Mouse (Mus musculus) right cerebral cortex, postnatal 10 days (tissue): Measurements from ENCODE around the gene Far2.
"Not testable (repeated sequence)": the region's sequence is repeated elsewhere in the genome, so short reads cannot be mapped to it uniquely, and the experiment has no call there.

Experiments used
- DNase-seq, 2 experiments: peaks; one replicate each; pipeline ENCODE4 v3.0.0; 2021; ENCODE audit warnings: low spot score in 2 of 2

Gene Far2

DNA sequence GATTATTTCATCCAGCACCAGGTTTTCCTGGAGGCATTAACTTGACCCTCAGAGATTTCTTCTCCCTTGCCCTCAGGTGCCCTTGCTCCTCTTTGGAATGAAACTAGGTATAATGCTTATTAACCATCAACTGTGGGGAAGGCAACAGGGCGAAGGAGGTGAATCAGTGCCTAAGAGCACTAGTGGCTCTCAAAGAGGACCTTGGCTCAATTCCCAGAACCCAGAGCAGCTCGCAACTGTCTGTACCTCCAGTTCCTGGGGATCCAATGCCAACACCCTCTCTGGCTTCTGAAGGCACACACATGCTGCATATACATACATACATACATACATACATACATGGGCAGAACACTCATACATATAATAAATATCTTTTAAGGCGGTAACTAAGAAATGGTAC lies 69.8 kb downstream of the Far2 start:
- DNase-seq: no peak

DNA sequence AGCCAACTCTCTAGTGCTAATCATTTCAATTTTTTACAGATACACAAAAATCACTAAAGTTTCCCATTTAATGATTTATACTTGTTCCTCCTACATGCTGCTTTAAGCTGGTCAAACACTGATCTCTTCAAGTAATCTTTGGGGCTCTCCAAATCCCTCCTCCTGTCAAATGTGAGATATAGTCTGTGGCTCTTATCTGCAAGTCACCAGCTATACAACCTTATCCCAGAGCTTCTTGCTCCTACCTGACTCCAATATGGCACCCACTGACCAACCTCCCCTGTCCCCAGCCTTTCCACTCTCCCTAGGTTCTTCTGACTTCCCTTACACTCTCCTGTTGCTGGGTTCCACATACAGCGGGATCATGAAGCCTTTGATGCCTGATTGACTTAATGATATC lies 70.6 kb downstream of the Far2 start:
- DNase-seq: no peak

DNA sequence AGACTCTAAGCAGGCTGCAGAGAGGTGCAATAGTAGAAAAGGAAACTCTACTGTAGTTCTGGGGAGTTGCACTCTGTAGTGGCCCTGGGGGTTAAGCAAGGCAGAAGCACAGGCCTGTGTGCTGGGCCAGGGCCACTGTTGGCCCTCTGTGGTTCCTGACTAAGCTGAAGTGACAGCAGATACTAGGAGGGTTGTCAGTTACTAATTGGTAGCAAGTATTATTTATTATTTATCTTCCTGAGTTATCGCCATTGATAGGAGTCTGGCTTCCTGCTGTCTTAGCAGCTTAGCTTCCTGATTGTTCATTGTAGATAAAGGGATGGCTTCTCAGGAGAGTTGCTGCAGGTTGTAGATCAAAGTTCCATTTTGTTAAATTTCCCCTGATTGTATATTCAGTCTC lies 73.6 kb downstream of the Far2 start:
- DNase-seq: no peak

DNA sequence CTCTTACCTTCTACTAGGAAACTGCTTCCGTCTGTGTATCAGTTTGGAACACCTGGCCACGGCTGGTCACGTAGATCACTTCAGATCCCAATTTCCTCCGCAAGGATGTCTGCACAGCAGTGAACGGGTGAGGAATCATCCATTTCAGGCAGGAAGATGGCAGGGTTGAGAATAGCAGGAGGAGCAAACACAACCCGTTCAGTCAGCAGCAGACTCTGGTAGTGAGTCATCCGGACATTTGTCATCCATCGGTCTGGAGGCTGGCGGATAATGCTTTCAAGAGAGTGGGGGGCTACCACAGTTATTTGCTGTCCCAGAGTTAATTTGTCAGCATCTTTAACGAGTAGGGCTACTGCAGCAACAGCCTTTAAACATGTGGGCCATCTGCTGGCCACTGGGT lies 79.8 kb downstream of the Far2 start:
- DNase-seq: not testable (repeated sequence)

DNA sequence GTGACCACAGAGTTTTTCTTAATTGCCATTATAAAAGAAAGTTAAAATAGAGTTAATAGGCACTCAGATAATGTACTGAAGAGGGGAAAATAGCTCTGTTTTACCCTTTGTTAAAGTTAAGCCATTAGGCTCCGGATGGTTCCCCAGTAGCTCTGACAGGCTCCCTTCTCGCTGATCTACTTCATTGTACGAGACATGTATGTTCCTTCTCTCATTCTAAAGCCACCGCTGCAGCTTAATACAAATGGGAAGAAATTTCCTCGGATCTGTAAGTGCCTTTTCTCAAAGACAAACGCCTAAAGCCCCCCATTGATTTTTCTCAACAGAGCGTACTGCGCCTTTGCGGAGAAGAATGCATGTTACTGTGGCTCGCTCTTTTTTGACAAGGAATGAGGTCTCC lies 85.3 kb downstream of the Far2 start:
- DNase-seq: no peak

DNA sequence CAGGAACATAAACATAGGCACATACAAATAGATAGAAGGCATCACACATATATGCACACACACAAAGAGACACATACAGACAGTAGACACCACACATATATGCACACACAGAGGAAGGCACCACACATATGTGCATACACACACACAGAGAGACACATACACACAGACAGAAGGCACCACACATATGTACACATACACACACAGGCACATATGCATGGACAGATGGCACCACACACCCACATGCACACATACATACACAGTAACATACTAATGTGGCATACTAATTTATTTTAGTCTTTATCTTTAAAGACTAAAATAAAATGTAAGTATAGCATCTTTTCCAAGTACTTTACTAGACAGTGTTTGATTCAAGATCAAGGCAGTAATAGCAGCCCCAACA lies 86.5 kb downstream of the Far2 start:
- no peak for DNase-seq

DNA sequence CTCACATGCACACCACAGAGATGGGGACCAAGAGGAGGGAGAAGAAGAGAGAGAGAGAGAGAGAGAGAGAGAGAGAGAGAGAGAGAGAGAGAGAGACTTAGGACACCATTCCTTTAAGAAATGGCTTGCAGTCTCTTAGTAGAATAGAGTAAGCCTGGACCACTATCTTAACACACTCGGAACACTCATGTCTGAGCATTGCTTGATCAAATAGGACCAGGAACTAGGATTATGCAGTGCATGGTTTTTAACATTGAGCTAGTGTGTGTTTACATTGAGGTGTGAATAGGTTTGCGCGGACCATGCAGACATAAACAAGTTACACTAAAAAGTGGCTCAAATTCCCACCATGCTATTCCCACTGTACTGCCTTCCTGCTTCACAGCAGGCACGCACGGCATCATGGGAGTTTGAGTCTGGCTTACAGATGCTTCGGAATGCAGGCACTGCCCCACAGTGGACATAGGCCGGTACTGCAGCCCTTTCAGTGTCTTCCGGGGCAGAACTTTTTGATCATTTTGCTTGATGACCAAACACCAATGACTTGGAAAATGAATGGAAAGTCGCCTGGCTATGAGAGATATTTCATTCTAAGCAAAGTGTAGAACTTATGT lies 88.8 kb downstream of the Far2 start:
- DNase-seq: peak; percentile 85 to 88

DNA sequence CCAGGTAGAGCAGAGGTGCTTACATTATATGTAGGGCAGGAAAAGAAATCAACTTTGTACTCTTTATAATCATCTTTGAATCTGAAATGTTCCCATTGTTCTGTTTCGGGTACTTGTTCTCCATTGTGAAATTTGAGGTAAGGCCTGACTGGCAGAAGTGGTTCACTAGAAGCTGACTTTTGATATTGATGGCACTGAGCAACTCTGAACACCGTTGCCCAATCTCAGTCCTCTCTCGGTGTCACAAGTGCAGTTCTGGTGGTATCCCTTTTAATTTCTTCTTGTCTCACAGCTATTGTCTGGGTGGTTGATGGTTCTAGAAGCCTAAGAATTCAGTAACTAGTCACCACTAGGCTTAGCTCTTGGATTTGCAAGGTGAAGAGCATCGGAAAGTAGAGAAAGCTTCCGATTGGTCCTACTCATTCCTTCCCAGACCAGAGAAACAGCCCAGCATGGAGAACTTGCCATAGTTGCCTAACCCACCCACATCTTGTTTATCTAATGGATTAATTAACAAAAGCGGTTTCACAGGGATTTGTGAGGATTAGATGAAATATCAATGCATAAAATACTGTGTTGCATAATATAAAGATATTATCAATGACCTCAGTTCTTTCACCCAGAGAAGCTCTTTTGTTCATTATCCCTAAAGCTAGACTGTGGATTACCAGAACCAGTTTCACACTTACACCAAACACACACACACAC lies 92.4 kb downstream of the Far2 start:
- no peak for DNase-seq

DNA sequence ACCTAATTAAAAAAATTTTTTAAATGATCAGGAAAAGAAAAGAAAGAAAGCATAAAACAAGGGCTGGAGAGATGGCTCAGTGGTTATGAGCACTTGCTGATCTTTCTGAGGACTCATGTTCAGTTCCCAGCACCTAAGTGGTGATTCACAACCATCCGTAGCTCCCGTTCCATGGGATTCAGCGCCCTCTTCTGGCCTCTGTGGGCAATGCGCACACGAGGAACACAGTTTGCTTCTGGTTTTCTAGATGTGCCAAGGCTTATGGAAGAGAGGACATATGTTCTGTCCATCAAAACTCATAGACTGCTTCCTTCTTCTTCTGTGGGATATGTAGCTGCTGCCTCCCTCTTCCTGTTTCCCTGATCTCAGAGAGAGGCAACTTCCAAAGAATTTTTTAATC lies 94.8 kb downstream of the Far2 start:
- no peak for DNase-seq

DNA sequence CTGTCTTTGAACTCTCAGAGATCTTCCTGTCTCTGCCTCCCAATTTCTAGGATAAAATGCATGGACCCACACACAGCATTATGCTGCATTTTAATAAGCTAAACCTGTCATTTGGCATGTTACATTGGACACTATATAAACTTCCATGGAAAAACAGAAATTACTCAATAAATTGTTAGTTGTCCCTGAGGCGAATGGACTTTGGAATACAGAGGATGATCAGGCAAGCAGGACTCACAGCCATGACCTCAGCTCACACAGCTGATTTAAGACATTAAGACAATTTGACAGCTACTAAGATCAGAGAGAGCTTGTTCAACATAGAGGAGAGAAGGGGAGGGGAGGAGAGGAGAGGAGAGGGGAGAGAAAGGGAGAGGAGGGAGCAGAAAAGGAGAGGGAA lies 95.4 kb downstream of the Far2 start:
- no peak for DNase-seq

DNA sequence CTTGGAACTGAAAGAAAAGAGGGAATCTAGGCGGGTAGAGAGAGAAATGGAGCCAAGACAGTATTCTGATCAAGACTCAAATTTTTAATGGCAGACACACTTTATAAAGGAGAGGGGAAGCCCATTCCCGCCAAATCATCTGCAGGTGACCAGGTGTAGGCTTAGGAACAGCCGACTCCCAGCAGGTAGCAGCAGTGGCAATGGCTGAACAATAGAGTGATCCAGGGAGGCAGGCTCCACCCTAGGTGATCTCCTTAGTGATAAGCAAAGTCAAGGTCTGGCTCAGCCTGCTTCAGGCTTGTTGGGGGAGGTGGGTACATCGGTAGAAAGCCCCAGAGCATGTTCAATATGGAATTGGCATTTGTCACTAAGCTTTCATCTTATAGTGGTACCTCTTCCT lies 105.2 kb downstream of the Far2 start:
- not testable (repeated sequence) for DNase-seq

DNA sequence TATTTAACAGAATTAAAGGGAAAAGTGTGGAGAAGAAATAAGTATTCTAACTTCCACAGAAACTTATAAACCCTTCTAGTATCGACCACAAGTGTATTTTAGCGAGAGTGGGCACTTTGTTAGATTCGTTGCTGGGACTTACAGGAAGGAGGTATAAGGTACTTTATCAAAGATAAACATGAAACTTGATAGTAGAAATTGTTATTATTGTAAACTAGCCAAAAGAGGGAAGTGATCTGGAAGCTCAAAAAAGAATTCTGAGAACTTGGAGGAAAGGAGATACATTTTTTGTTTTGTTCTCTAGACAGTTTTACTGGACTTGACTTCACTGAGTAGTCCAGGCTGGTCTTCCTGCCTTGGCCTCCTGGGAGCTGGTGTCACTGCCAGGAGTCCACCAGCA lies 125.8 kb downstream of the Far2 start:
- no peak for DNase-seq

DNA sequence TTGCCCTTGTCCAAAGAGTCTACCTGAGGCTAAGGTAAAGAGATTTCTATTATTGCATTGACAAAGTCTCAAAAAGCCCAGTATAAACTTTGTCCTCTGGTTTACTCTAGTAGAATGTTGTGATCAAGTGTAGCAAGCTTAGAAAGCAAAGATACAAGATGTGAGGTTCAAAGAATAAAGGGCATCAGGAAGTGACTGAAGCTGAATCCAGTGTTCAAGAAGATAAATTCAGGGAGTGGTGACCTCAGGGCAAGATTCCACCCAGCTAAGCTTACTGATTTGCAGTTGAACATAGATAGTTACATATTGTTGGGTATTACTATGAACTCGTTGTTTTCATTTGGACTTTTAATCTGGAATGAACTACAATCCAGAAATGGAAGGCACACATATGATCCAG lies 138.6 kb downstream of the Far2 start:
- DNase-seq: no peak

DNA sequence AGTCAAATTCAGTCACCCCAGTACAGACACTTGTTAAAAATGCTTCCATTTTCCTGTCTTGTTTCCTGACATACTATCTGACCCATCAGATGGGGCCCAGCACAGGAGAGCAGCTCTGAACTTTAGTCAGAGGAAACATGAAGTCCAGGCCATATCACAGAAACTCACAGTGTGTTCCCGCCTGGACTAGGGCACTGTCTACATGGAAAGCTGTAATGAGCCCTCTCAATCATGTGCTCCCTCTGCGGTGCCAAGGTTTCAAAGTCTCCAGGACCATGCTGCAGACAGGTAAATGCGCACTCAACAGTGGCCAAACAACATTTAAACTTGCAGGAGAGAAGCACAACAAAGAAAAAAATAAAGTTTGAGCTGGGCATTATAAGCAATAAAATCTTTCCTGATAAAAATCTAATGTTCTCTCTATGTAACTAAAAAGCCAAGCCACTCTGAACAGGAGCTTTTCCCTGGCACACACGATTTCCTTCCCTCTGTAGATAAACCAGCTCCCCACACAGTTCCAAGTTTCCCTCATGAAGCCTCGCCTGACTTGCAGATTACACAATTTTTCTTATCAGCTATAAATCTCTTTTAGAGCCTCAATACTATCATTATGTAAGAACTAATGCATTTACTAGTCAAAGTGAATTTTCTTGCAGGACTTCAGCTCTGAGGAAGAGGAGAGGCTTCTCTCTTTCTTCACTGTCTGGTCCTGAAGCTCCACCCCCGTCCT lies 147.1 kb downstream of the Far2 start:
- DNase-seq: no peak

DNA sequence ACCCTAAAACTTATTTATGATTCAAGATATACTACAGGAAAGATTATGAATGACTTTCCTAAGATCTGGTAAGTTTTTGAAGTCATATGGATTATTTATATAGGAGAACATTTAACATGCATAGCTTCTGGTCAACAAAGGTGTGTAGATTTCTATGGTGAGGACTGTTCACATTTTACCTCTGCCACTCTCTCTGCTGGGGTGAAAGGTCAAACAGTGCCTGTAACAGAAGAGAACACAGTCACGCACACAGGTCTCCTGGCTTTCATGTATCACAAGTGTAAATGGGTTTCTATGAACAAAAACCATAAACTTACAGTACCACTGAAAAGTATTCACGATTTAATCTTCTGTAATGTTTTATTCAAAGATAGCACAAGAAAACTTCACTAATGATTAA lies 152.1 kb downstream of the Far2 start:
- DNase-seq: no peak

DNA sequence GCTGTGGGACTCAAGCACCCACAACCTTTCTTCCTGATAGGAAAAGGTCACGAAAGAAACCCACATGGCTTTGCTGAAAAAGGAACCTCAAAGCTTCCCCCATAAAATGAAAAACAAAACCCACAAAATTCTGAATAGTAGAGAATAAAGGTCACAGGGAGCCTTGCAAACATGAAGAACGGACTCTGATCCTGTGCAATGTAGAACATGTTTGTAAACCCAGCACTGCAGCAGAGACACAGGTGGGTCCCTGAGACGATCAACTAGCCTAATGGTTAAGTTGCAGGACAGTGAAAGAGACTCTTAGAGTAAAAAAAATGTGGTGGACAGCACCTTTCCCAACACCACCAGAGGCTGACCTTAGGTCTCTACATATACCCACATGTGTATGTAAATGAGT lies 152.7 kb downstream of the Far2 start:
- DNase-seq: no peak

DNA sequence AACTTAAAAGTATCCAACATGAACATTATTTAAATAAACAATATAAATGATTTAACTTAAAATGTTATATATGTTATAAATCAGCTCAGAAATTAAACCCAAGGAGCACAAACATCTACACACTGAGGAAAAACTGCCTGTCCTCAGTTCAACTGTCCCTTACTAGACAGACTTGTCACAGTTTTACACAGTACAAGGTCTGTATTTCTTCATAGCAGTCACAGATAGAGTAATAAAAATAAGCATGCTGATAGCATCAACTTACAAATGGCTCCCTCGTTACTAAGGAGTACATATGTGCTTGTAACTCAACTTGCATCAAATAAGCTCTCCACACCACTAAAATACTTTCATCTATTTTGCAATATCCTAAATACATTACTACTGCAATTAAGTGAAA lies 158.1 kb downstream of the Far2 start:
- DNase-seq: no peak

DNA sequence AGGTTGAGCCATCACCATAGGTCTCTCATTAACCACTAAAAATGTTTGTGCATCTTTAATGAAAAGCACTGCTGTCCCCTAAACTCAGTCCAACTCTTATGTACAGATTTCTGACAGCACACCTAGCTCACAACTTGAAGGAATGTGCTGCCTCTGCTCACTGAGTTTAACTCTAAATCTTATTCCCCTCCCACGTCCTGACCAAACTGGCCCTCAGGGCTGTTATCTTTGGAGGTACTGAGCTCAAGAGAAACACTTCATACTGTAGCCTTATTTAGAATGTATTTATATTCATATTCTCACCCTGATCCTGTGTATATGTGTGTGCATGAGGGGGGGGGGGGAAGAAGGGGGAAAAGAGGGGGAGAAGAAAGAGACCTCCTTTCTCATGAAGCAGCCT lies 160.5 kb downstream of the Far2 start:
- no peak for DNase-seq

DNA sequence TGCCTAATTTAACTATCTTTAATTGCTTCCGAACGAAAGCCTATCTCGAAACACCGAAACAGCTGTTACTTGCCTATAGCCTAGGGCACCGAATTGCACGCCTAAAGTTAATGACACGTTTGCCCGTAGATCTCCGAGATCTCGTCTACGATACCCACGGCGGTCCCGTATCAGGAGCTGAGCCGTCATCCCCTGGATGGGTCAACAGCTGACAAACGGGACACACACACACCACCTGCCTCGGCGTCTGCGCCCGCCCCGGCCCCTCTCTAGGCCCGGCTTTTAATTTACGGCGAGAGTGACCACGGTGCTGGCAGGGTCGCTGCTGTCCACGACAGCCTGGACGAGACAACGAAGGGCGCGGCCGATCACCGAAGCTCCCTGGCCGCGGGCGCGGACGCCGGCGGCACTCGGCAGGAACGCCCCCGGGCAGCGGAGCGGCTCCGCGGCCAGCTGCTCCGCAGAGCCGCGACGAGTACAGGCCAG lies 164.4 kb downstream of the Far2 start:
- peak; percentile 36 to 59 for DNase-seq

DNA sequence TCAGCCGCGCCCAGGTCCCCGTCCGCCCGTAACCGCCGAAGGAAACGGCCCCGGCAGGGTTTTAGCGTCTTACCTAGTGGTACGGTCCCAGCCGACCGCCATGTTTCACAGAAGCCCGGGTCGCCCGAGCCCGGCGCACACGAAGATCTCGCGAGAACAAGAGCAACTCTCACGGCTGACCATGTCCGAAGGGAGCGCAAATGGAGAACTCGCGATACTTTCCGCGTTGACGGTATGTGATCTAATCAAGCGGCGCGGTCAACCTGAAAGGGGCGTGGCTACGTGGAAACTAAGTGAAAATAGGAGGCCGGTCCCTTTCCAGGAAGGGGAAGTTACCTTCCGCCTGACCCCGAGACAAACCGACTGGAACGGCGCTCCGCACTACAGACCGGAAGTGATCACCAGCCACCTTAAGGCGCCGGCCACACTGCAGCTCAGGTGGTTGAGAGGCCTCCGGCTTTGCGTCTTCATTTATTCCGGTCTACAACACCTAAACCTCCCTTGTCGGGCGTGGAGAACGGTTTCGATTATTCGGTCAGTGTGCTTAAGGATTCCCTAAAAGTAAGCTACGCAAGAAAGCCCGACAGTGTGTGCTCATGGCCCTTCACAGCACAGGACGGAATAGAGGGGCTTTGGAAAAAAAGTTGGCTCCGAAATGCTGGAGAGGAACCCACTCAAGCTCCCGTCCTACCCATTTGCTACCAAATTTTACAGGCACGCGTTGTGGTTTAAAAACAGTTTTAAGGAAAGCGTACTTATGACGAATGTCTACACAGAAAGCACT lies 165.0 kb downstream of the Far2 start, which contains the start of gene Ergic2:
TSS of gene Ergic2 (minus strand) at position 478 of the 784 bp plus-strand sequence.
- DNase-seq: peak; percentile 99

DNA sequence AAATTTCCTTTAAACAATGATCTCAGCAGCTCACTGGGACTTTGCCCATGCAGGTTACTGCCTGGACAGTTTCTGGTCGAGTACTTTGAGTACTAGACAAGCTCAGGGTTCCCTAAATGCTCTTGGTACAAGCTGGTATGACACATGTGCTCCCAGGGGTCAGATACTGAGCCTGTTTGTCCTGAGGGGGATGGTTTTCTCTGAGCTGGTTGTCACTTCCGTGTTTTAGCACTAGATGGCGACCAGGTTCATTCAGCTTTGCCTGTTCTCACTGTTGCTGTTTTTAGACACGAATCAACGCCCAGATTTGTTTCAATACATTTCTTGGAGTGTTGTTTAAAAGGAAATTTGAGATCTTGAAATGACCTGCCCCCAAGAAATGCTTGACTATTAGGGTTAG lies 167.7 kb downstream of the Far2 start:
- peak; percentile 60 to 64 for DNase-seq

DNA sequence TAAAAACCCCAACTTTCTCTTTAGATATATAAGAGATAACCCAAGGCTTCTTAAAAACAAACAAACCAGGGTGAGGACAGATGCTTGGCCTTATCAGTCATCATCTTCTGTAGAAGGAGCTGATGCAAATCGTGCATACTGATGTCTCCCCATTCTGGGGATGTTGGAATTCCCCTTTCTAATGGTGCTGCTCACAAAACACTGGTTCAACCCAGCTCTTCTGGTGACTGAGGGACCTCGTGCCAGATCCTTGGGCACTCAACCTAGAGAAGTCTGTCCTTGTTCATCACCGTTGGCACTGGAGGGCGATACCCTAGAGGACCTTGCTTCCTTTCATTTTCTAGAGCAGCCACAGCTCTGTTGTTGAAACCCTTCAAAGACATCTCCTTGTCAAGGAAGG lies 169.7 kb downstream of the Far2 start:
- no peak for DNase-seq
